Mouse (Mus musculus): Measurements from ENCODE around the gene Car11.

DNA sequence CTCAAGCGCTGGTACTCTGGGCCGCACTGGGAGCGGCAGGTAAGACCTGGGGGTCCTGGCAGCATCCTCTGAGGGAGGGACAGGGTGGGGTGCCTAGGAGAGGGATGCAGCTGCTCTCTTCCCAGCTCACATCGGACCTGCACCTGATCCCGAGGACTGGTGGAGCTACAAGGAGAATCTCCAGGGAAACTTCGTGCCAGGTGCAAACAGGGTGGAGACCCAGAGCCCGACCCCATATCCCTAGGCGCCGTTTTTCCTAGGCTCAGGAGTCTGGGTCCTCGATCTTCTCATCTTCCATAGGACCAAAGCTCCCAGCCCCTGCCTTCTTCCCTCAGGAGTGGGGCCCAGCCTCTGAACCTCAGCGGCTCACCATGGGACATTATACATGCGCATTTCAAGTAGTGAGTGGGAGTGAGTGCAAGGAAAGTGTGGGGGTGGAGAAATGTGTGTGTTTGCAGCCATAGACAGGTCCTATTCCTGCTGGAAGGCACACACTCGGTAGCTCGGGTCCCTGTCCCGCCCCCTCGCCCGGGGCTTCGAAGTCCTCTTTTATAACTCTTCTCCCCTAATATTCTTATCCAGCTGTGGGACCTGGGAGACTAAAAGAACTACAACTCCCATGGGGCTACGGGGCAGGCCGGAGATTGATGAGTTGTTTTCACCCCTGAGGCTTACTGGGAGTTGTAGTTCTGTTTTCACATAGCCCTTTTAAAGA lies 815 bp downstream of the Car11 start:
- no peak for TF ChIP-seq CTCF (IDR thresholded peaks at IDR 0.05; ENCODE audit: low read depth)
- no peak for TF ChIP-seq EP300 (IDR thresholded peaks at IDR 0.05; ENCODE audit: low read depth)

All from heart, postnatal 0 days (tissue).